Mouse (Mus musculus) midbrain, postnatal 0 days (tissue): Measurements from ENCODE around the gene Raver2. TPM values are rescaled to one million over a fixed set of nuclear protein-coding genes. Genes with fewer than 3 reads are reported as not detected.

Experiments
- ATAC-seq: fragments of 200-750 bp; cut with Nextera tagmentation; 2 replicates; pipeline ENCODE4 v1.8.0; 2017; ENCODE audit warnings: moderate number of reproducible peaks, mild to moderate bottlenecking, moderate TSS enrichment, moderate library complexity; ENCODE audit not compliant: low FRiP score
- DNase-seq: peaks from one replicate; pipeline ENCODE4 v3.0.0-alpha.2; 2015; ENCODE audit warnings: low spot score
- H3K27ac ChIP-seq: fragments of 300-500 bp; sonication (generic); 2 replicates; pipeline ENCODE4 v1.5.1; 2014; ENCODE audit warnings: low read depth, mild to moderate bottlenecking, low read length, mixed read lengths
- H3K27me3 ChIP-seq: fragments of 300-500 bp; sonication (generic); 2 replicates; pipeline ENCODE4 v1.6.1; 2014; ENCODE audit warnings: low read length, control low read depth, mixed read lengths; ENCODE audit not compliant: insufficient read depth
- H3K36me3 ChIP-seq: fragments of 300-500 bp; sonication (generic); 2 replicates; pipeline ENCODE4 v1.6.1; 2014; ENCODE audit warnings: low read length, control low read depth, mixed read lengths; ENCODE audit not compliant: insufficient read depth
- H3K4me1 ChIP-seq: fragments of 300-500 bp; sonication (generic); 2 replicates; pipeline ENCODE4 v1.6.1; 2014; ENCODE audit warnings: mild to moderate bottlenecking, control low read depth, antibody characterized with exemption, low read length, mixed read lengths; ENCODE audit not compliant: insufficient read depth
- H3K4me2 ChIP-seq: fragments of 300-500 bp; sonication (generic); 2 replicates; pipeline ENCODE4 v1.6.1; 2014; ENCODE audit warnings: low read depth, mild to moderate bottlenecking, low read length, mixed read lengths; ENCODE audit not compliant: poor library complexity, severe bottlenecking
- H3K4me3 ChIP-seq: fragments of 300-500 bp; sonication (generic); 2 replicates; pipeline ENCODE4 v1.5.1; 2014; ENCODE audit warnings: low read depth, mild to moderate bottlenecking, low read length, moderate library complexity
- H3K9ac ChIP-seq: fragments of 300-500 bp; sonication (generic); replicated peaks from 2 replicates; pipeline ENCODE4 v1.6.1; 2014; ENCODE audit warnings: mild to moderate bottlenecking, low read length, moderate library complexity, mixed read lengths; ENCODE audit not compliant: poor library complexity, severe bottlenecking
- H3K9me3 ChIP-seq: fragments of 300-500 bp; sonication (generic); 2 replicates; pipeline ENCODE4 v1.6.1; 2016; ENCODE audit warnings: low read length, control low read depth
- CTCF ChIP-seq: IDR thresholded peaks from 2 replicates; pipeline ENCODE4 v1.5.1; 2016; ENCODE audit warnings: antibody characterized with exemption, mild to moderate bottlenecking
- WGBS: fragments of 180-500 bp; shearing (Covaris S2); extraction: QIAGEN DNeasy Blood & Tissue Kit; methylation state at CpG from one replicate; pipeline ENCODE4 v1.1.7; 2014; 5-methylcytosine and 5-hydroxymethylcytosine counted together
- polyA plus RNA-seq: library from polyadenylated mRNA; unstranded; fragments of >200 nt; fragmentation: Nextera tagmentation; extraction: Ambion mirVana; gene quantifications from 2 replicates; pipeline ENCODE4 v1.2.1, GENCODE M21; 2015
- total RNA-seq: library from RNA; depleted of rRNA; stranded (reverse); fragments of >200 nt; gene quantifications from 2 replicates; pipeline ENCODE4 v1.2.3, GENCODE M21; 2014

Gene Raver2
- total and polyA plus RNA-seq, 2 experiments from 2014 or later, result 4.8 to 19.7 TPM

GRCm38 (mm10) chr4:101135013-101135412, 66.2 kb downstream of the Raver2 start:
- H3K27ac ChIP-seq, result no peak overlapping the region
- H3K4me2 ChIP-seq, result no peak overlapping the region
- no peak overlapping the region for H3K9ac ChIP-seq
- ATAC-seq, result no peak
- H3K4me3 ChIP-seq, result no peak overlapping the region
- no peaks in the 10 kb centered on the region for H3K27me3 ChIP-seq
- no peaks in the 10 kb centered on the region for H3K4me1 ChIP-seq
- DNase-seq, result peak; percentile 23
- no peak for TF ChIP-seq CTCF
- H3K9me3 ChIP-seq, result no peaks in the 10 kb centered on the region
- H3K36me3 ChIP-seq, result no peaks in the 10 kb centered on the region
- 84% methylated on average over 8 of the region's 8 CpGs for WGBS

DNA sequence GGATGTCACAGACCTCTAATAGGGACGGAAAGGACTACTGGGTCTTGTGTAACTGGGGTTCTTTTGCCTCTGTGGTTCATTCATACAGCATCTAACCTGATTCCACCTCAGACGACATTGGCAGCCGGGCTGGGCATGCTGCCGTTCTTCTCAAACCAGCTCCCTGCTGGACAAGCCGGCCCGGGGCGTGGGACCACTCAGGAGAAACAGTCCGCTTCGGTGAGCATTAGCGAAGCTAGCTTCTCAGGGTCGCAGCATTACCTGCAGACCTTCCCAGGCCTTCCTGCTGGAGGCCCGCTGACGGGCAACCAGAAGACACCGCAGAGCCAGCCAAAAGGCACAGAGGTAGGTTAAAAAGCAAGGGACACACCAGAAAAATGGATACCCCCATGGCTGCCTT, 67.1 kb downstream of the Raver2 start:
- Histone ChIP-seq H3K27ac (no peak overlapping the region), H3K4me1 (no peaks in the 10 kb centered on the region), H3K4me2 (no peak overlapping the region), H3K36me3 (no peaks in the 10 kb centered on the region), H3K27me3 (no peaks in the 10 kb centered on the region), H3K9ac (no peak overlapping the region), H3K9me3 (no peaks in the 10 kb centered on the region), H3K4me3 (no peak overlapping the region)
- DNase-seq, result no peak
- ATAC-seq, result no peak
- no peak for TF ChIP-seq CTCF
- 92% methylated on average over 14 of the region's 14 CpGs for WGBS

- no peak overlapping the region for H3K27ac ChIP-seq
- H3K4me2 ChIP-seq, result no peak overlapping the region
- H3K4me3 ChIP-seq, result no peak overlapping the region
- WGBS, result 75% methylated on average over 11 of the region's 11 CpGs
- no peak for TF ChIP-seq CTCF
- H3K9ac ChIP-seq, result no peak overlapping the region
- no peaks in the 10 kb centered on the region for H3K4me1 ChIP-seq
- no peaks in the 10 kb centered on the region for H3K36me3 ChIP-seq
- ATAC-seq (no peak), DNase-seq (no peak)
- no peaks in the 10 kb centered on the region for H3K9me3 ChIP-seq
- H3K27me3 ChIP-seq, result no peaks in the 10 kb centered on the region
These were observed 69.2 kb downstream of the Raver2 start for GRCm38 (mm10) chr4:101137975-101138374.

- WGBS, result 69% methylated on average over 5 of the region's 5 CpGs
- ATAC-seq, result no peak
- Histone ChIP-seq H3K27me3 (no peaks in the 10 kb centered on the region), H3K4me2 (no peak overlapping the region), H3K9ac (no peak overlapping the region), H3K27ac (no peak overlapping the region), H3K36me3 (no peaks in the 10 kb centered on the region), H3K4me1 (no peaks in the 10 kb centered on the region), H3K9me3 (no peaks in the 10 kb centered on the region), H3K4me3 (no peak overlapping the region)
- no peak for DNase-seq
- no peak for TF ChIP-seq CTCF
These were observed 73.0 kb downstream of the Raver2 start for GRCm38 (mm10) chr4:101141768-101142167.

DNA sequence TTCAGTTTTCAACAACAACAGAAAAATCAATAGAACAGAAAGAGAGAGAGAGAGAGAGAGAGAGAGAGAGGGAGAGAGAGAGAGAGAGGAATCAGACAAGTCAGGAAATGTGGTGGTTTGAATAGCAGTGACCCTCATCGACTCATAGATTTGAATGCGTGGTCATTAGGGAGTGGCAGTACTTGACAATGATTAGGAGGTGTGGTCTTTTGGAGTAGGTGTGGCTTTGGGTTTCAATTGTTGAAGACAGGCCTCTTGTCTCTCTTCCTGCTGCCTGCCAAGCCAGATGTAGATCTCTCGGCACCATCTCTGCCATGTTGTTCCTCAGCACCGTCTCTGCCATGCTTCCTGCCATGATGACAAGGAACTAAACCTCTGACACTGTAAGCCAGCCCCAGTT, 75.1 kb downstream of the Raver2 start:
- H3K9me3 ChIP-seq, result no peaks in the 10 kb centered on the region
- no peak overlapping the region for H3K4me3 ChIP-seq
- DNase-seq (no peak), ATAC-seq (no peak)
- 65% methylated on average over 4 of the region's 4 CpGs for WGBS
- no peaks in the 10 kb centered on the region for H3K36me3 ChIP-seq
- H3K27me3 ChIP-seq, result no peaks in the 10 kb centered on the region
- H3K4me1 ChIP-seq, result no peaks in the 10 kb centered on the region
- H3K9ac ChIP-seq, result no peak overlapping the region
- no peak overlapping the region for H3K4me2 ChIP-seq
- no peak overlapping the region for H3K27ac ChIP-seq
- no peak for TF ChIP-seq CTCF

- no peaks in the 10 kb centered on the region for H3K9me3 ChIP-seq
- H3K4me2 ChIP-seq, result no peak overlapping the region
- no peak for TF ChIP-seq CTCF
- H3K27ac ChIP-seq, result no peak overlapping the region
- DNase-seq, result no peak
- H3K27me3 ChIP-seq, result no peaks in the 10 kb centered on the region
- H3K9ac ChIP-seq, result no peak overlapping the region
- no peaks in the 10 kb centered on the region for H3K4me1 ChIP-seq
- ATAC-seq, result no peak
- H3K4me3 ChIP-seq, result no peak overlapping the region
- 47% methylated on average over 4 of the region's 4 CpGs for WGBS
- H3K36me3 ChIP-seq, result no peaks in the 10 kb centered on the region
These were observed 75.6 kb downstream of the Raver2 start for GRCm38 (mm10) chr4:101144361-101144760.
